Mouse (Mus musculus) R1 (cell line): ENCODE measurements at regions not wholly inside any gene's neighbourhood (a gene's known extent, or its start where the extent isn't known, plus 50 kb on each side); places are given as distances from the start of the nearest gene placed in this dataset.
A peak's percentile ranks its signal among the peaks of the same experiment; 100 is the strongest.

Experiments used
- DNase-seq: peaks from one replicate; pipeline ENCODE4 v3.0.0-alpha.2; 2018; ENCODE audit warnings: low read depth, low spot score

DNA sequence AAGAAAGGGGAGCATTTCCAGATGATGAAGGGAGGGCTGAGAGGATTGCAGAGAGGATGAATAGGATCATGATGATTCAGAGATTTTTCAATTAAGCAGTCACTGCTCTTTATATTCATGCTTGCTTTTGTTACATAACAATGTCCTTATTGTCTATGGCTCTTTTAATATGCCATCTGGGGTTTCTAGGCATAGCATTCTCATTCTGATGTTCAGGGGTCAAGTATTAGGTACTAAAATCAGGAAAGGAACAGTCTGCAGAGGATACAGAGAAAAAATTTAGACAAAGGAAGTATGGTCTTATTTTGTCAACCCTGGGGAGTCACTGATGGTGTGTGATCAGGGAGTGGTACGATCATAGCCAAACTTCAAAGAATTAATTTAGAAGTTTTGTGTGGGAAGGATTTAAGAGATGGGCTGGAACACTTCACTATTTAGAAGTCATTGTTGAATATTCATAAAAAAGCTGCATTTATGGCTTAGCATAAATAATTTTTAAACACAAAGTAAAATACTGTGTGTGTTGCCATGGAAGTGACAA lies 176.6 kb upstream of the Vstm2a start:
- no peak for DNase-seq

DNA sequence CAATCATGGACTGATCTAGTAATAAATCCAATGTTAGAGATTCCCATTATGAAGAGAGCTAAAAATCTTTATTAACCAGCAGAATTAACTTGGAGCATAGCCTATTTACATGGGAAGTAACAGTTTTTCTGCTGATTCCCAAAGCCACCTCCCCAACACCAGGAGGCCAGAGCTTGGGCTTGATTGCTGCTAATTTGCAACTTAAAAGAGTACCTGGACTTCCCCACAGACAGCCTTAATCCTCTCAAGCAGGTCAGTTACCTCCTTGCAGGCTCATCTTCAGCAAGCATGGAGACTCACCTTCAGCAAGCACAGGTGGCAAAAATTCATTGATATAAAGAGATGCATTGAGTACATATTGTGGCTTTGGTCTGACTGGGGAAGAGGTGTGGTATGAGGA lies 143.7 kb upstream of the Vstm2a start:
- DNase-seq: peak; percentile 46
